Mouse (Mus musculus): ENCODE data around the gene Saa2.
"Not testable (repeated sequence)": the region's sequence is repeated elsewhere in the genome, so short reads cannot be mapped to it uniquely, and the experiment has no call there.

The Saa2 gene

GRCm38 (mm10) chr7:46751490-46751889 is at the start of gene Saa2:
Saa2 (plus strand) TSS chr7:46751790.
- DNase-seq (ENCODE audit: low read depth, low spot score) = no peak

- peak; percentile 94 for DNase-seq (ENCODE audit: low read depth, low spot score)
These were observed 41.2 kb upstream of the Saa2 start, which contains the start of gene Saal1 for GRCm38 (mm10) chr7:46710390-46710844. Saal1 (minus strand) TSS chr7:46710680.

- peak; percentile 47 for DNase-seq (ENCODE audit: low read depth, low spot score)
These were observed 39.3 kb upstream of the Saa2 start for GRCm38 (mm10) chr7:46712250-46712649.

- DNase-seq (ENCODE audit: low read depth, low spot score) = peak; percentile 76
These were observed 37.1 kb upstream of the Saa2 start for GRCm38 (mm10) chr7:46714518-46714917.

- no peak for DNase-seq (ENCODE audit: low read depth, low spot score)
These were observed 36.0 kb upstream of the Saa2 start, which contains the start of gene Saa3 for GRCm38 (mm10) chr7:46715600-46715999. Saa3 (minus strand) TSS chr7:46715700.

GRCm38 (mm10) chr7:46716897-46717296 is 34.7 kb upstream of the Saa2 start:
- no peak for DNase-seq (ENCODE audit: low read depth, low spot score)

- DNase-seq (ENCODE audit: low read depth, low spot score) = no peak
These were observed 32.9 kb upstream of the Saa2 start for GRCm38 (mm10) chr7:46718591-46719270.

GRCm38 (mm10) chr7:46719526-46719925 is 32.1 kb upstream of the Saa2 start:
- no peak for DNase-seq (ENCODE audit: low read depth, low spot score)

- DNase-seq (ENCODE audit: low read depth, low spot score) = no peak
These were observed 31.1 kb upstream of the Saa2 start for GRCm38 (mm10) chr7:46720460-46720859.

GRCm38 (mm10) chr7:46723354-46723753 is 28.2 kb upstream of the Saa2 start:
- no peak for DNase-seq (ENCODE audit: low read depth, low spot score)

- peak; percentile 38 for DNase-seq (ENCODE audit: low read depth, low spot score)
These were observed 27.7 kb upstream of the Saa2 start for GRCm38 (mm10) chr7:46723849-46724248.

- peak; percentile 55 for DNase-seq (ENCODE audit: low read depth, low spot score)
These were observed 27.2 kb upstream of the Saa2 start for GRCm38 (mm10) chr7:46724396-46724795.

- no peak for DNase-seq (ENCODE audit: low read depth, low spot score)
These were observed 24.0 kb upstream of the Saa2 start for GRCm38 (mm10) chr7:46727584-46727983.

GRCm38 (mm10) chr7:46732458-46732857 is 19.1 kb upstream of the Saa2 start, which contains the start of gene Saa4:
Saa4 (minus strand) TSS chr7:46732603.
- DNase-seq (ENCODE audit: low read depth, low spot score) = no peak

- peak; percentile 10 for DNase-seq (ENCODE audit: low read depth, low spot score)
These were observed 16.6 kb upstream of the Saa2 start for GRCm38 (mm10) chr7:46734983-46735382.

GRCm38 (mm10) chr7:46738561-46739460 is 12.8 kb upstream of the Saa2 start:
- DNase-seq (ENCODE audit: low read depth, low spot score) = no peak

- not testable (repeated sequence) for DNase-seq (ENCODE audit: low read depth, low spot score)
These were observed 11.5 kb upstream of the Saa2 start for GRCm38 (mm10) chr7:46740041-46740440.

- DNase-seq (ENCODE audit: low read depth, low spot score) = not testable (repeated sequence)
These were observed 8.7 kb upstream of the Saa2 start, which contains the start of gene Saa1 for GRCm38 (mm10) chr7:46742880-46743279. Saa1 (minus strand) TSS chr7:46742980.

GRCm38 (mm10) chr7:46745816-46746215 is 5.8 kb upstream of the Saa2 start:
- no peak for DNase-seq (ENCODE audit: low read depth, low spot score)

- no peak for DNase-seq (ENCODE audit: low read depth, low spot score)
These were observed 5.2 kb upstream of the Saa2 start for GRCm38 (mm10) chr7:46746381-46746780.

GRCm38 (mm10) chr7:46748459-46748858 is 3.1 kb upstream of the Saa2 start:
- no peak for DNase-seq (ENCODE audit: low read depth, low spot score)

- no peak for DNase-seq (ENCODE audit: low read depth, low spot score)
These were observed 9.6 kb downstream of the Saa2 start for GRCm38 (mm10) chr7:46761049-46761795.
